Mouse (Mus musculus): ENCODE results near the gene Dhfr. TPM values are rescaled to one million over a fixed set of nuclear protein-coding genes. Genes with fewer than 3 reads are reported as not detected.
A peak's percentile ranks its signal among the peaks of the same experiment; 100 is the strongest.
"Not testable (repeated sequence)": the region's sequence is repeated elsewhere in the genome, so short reads cannot be mapped to it uniquely, and the experiment has no call there.

Gene Dhfr
- total RNA-seq, 2 experiments from 2014 or later = 12.7 to 13.6 TPM

DNA sequence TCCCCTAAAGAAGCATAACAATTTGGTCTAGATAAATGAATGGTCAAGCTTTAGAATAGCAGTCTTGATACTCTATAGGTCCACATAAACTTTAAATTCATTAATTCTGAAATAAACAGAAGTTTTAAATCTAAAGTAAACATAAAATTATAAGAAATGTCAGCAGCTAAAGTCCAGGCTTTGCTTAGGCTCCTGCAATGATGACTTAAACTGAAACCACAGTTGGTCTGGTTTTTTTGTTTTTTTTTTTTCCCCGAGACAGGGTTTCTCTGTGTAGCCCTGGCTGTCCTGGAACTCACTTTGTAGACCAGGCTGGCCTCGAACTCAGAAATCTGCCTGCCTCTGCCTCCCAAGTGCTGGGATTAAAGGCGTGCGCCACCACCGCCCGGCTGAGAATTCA, 16.9 kb downstream of the Dhfr start:
- ATAC-seq (ENCODE audit: poor library complexity, severe bottlenecking) = not testable (repeated sequence)

DNA sequence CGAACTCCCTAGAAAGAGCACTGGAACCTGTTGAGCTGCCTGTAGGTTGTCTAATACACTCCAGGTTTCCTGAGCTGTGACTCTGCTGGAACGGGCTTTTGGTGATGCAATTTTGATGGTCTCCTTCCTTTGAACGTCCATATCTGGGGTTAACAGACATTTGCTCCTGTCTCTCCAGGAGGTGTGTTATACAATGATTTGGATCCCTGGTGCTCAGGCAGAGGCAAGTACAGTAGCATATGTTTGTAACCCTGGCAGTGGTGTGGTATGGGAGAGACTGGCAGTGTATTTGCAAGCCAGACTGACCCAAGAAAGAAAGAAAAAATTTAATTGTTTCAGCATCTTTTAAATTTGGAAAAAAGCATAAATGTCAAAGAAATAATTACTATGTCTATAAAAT, 32.8 kb downstream of the Dhfr start:
- no peak for ATAC-seq (ENCODE audit: poor library complexity, severe bottlenecking)

GRCm38 (mm10) chr13:92393047-92393661, 38.6 kb downstream of the Dhfr start:
- ATAC-seq (ENCODE audit: poor library complexity, severe bottlenecking) = no peak

DNA sequence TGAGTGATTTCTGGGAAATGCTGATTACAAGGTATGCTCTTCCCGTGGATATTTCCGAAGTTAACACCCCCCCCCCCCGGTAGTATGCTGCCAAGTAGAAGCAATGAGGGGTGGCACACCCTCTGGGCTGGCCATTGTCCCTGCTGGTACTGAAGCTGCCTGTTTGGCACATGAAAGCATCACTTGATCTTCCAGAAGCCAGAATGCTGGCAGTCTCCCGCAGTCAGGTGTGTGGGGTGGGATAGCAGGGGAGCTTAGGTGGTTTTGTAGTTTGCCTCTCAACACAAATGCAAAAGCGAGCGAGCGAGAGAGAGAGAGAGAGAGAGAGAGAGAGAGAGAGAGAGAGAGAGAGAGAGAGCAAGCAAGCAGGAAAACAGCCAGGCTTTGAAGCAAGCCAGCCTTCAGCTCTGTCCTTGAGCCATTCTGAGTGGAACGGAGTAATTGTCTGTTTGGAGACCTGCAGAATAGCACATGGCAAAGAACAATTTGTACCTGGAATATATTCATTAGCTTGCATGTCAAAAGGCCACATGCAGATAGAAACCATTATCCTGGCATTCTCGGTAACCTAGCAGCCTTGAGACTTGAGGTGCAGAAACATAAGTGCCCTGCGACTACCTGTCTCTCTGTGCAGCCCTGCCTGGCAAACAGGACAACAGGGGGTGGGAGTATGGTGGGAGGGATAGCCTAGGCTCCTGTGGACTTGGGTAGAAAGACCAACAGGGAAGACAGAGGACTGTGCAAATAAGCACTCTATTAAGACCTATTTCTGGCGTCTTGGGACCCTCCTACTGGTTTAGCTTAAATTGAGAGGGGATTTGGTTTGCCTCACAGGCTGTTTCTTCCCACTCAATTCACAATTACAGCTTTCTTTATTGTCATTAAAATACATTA, 44.2 kb downstream of the Dhfr start:
- ATAC-seq (ENCODE audit: poor library complexity, severe bottlenecking) = no peak

GRCm38 (mm10) chr13:92402063-92402462, 47.5 kb downstream of the Dhfr start:
- no peak for ATAC-seq (ENCODE audit: poor library complexity, severe bottlenecking)

GRCm38 (mm10) chr13:92403496-92403895, 49.0 kb downstream of the Dhfr start:
- no peak for ATAC-seq (ENCODE audit: poor library complexity, severe bottlenecking)

- ATAC-seq (ENCODE audit: poor library complexity, severe bottlenecking) = no peak
These were observed 56.0 kb downstream of the Dhfr start for GRCm38 (mm10) chr13:92410486-92410885.

- no peak for ATAC-seq (ENCODE audit: poor library complexity, severe bottlenecking)
These were observed 65.1 kb downstream of the Dhfr start for GRCm38 (mm10) chr13:92419630-92420029.

DNA sequence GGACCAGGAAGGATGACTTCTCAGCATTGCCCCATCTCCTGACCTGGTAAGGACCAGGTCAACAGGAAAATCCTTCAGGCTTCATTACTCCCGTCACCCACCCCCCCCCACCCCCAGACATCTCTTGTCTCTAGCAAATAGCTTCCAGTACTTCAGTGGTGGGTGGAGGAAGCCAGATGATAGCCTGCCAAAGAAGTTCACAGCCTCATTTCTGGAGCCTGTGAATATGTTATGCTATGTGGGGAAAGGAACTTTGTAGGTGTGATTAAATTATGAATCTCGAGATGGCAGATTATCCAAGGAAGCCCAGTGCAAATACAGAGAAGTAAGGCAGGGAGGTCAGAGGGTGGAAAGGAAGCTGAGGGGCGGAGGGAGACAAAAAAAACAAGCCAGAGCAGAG, 69.2 kb downstream of the Dhfr start:
- ATAC-seq (ENCODE audit: poor library complexity, severe bottlenecking) = no peak

- ATAC-seq (ENCODE audit: poor library complexity, severe bottlenecking) = peak; percentile 27; the same call in 1 of the 2 replicates
These were observed 71.3 kb downstream of the Dhfr start, which contains the start of gene Ankrd34b for GRCm38 (mm10) chr13:92425758-92426264. Ankrd34b (plus strand) TSS chr13:92425896.

GRCm38 (mm10) chr13:92426294-92427051, 71.9 kb downstream of the Dhfr start:
- no peak for ATAC-seq (ENCODE audit: poor library complexity, severe bottlenecking)

GRCm38 (mm10) chr13:92427351-92427855, 72.9 kb downstream of the Dhfr start:
- ATAC-seq (ENCODE audit: poor library complexity, severe bottlenecking) = no peak

Other genes starting within 250 kb of the Dhfr start
- 8.8 and 9.2 TPM in 2 replicates for gene Rasgrf2, start 223.1 kb upstream of the Dhfr start, total RNA-seq (2015)
- 2.1 and 3.6 TPM in 2 replicates for gene Rasgrf2, start 223.1 kb upstream of the Dhfr start, total RNA-seq (2017)
- gene Gm20379, start 48.7 kb upstream of the Dhfr start, total RNA-seq (2015) = not detected in 2 replicates
- not detected in 2 replicates for gene Gm20379, start 48.7 kb upstream of the Dhfr start, total RNA-seq (2017)
- 17.3 and 21.3 TPM in 2 replicates for gene Msh3, start 277 bp downstream of the Dhfr start, total RNA-seq (2015)
- 27.5 and 34.6 TPM in 2 replicates for gene Msh3, start 277 bp downstream of the Dhfr start, total RNA-seq (2017)
- not detected in 2 replicates for gene Ankrd34b, start 71.2 kb downstream of the Dhfr start, total RNA-seq (2015)
- gene Ankrd34b, start 71.2 kb downstream of the Dhfr start, total RNA-seq (2017) = not detected in 2 replicates
- gene Fam151b, start 129.3 kb downstream of the Dhfr start, total RNA-seq (2015) = 11.6 and 12.7 TPM in 2 replicates
- 7.7 and 12.7 TPM in 2 replicates for gene Fam151b, start 129.3 kb downstream of the Dhfr start, total RNA-seq (2017)
- 11.5 and 13.0 TPM in 2 replicates for gene Zfyve16, start 176.1 kb downstream of the Dhfr start, total RNA-seq (2015)
- gene Zfyve16, start 176.1 kb downstream of the Dhfr start, total RNA-seq (2017) = 10.9 and 14.7 TPM in 2 replicates
- gene Spz1, start 221.4 kb downstream of the Dhfr start, total RNA-seq (2015) = not detected in 2 replicates
- 0.18 TPM in 1 of 2 replicates, not detected in the other for gene Spz1, start 221.4 kb downstream of the Dhfr start, total RNA-seq (2017)